Mouse (Mus musculus) skeletal muscle tissue, adult 2 months (tissue): ENCODE data around the gene Prr5l.
A peak's percentile ranks its signal among the peaks of the same experiment; 100 is the strongest.

Experiments
- DNase-seq: peaks from one replicate; pipeline ENCODE4 v3.0.0-alpha.2; 2012; ENCODE audit warnings: low read depth, low spot score

Prr5l gene

GRCm38 (mm10) chr2:101882998-101883397 lies at the start of gene Prr5l:
TSS of gene Prr5l (minus strand) at chr2:101883027.
- no peak for DNase-seq

- DNase-seq = no peak
Measured at GRCm38 (mm10) chr2:101932169-101932936, 49.5 kb upstream of the Prr5l start.

- DNase-seq = no peak
Measured at GRCm38 (mm10) chr2:101925591-101926188, 42.9 kb upstream of the Prr5l start.

- DNase-seq = no peak
Measured at GRCm38 (mm10) chr2:101925183-101925582, 42.4 kb upstream of the Prr5l start.

GRCm38 (mm10) chr2:101923181-101923580 lies 40.4 kb upstream of the Prr5l start:
- DNase-seq = no peak

GRCm38 (mm10) chr2:101922302-101922701 lies 39.5 kb upstream of the Prr5l start:
- DNase-seq = no peak

GRCm38 (mm10) chr2:101920136-101920554 lies 37.3 kb upstream of the Prr5l start:
- DNase-seq = no peak

GRCm38 (mm10) chr2:101918518-101918917 lies 35.7 kb upstream of the Prr5l start:
- DNase-seq = no peak

- DNase-seq = no peak
Measured at GRCm38 (mm10) chr2:101909326-101910080, 26.7 kb upstream of the Prr5l start.

GRCm38 (mm10) chr2:101908773-101909172 lies 25.9 kb upstream of the Prr5l start:
- DNase-seq = no peak

GRCm38 (mm10) chr2:101907386-101908022 lies 24.7 kb upstream of the Prr5l start:
- no peak for DNase-seq

- DNase-seq = no peak
Measured at GRCm38 (mm10) chr2:101906379-101906690, 23.5 kb upstream of the Prr5l start.

GRCm38 (mm10) chr2:101905534-101906378 lies 22.9 kb upstream of the Prr5l start:
- DNase-seq = peak; percentile 58

GRCm38 (mm10) chr2:101902196-101902595 lies 19.4 kb upstream of the Prr5l start:
- DNase-seq = no peak

GRCm38 (mm10) chr2:101896425-101897204 lies 13.8 kb upstream of the Prr5l start:
- DNase-seq = no peak

- no peak for DNase-seq
Measured at GRCm38 (mm10) chr2:101894126-101894525, 11.3 kb upstream of the Prr5l start.

- DNase-seq = no peak
Measured at GRCm38 (mm10) chr2:101891143-101891542, 8.3 kb upstream of the Prr5l start.

- DNase-seq = no peak
Measured at GRCm38 (mm10) chr2:101888886-101889285, 6.1 kb upstream of the Prr5l start.

- DNase-seq = peak; percentile 89
Measured at GRCm38 (mm10) chr2:101885768-101886438, 3.1 kb upstream of the Prr5l start, which contains the start of gene Commd9. TSS of gene Commd9 (plus strand) at chr2:101886247.

- DNase-seq = peak; percentile 51
Measured at GRCm38 (mm10) chr2:101884286-101884685, 1.5 kb upstream of the Prr5l start.
